Mouse (Mus musculus): ENCODE data around the gene Scnm1.

DNA sequence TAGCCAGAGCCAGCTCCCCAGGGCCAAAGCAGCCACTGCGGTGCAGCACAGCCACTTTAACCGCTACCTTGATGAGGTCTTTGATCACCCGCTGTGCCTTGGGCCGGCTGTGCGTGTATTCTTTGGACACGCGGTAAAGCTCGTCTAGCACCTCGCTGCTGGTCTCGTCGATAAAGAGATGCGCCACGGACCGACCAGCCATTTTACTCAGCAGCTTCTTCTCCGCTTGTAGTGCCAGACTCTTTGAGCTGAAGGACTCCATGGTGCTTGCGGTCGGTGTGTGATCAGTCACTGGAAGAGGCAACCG, 6.4 kb upstream of the Scnm1 start:
- no peak for TF ChIP-seq POLR2A (IDR thresholded peaks at IDR 0.05; ENCODE audit: low read depth, low read length)
- TF ChIP-seq CTCF (IDR thresholded peaks at IDR 0.05; ENCODE audit: borderline replicate concordance, insufficient read depth, low read length): no peak
